Mouse (Mus musculus): ENCODE measurements around the gene Naa40. TPM values are rescaled to one million over a fixed set of nuclear protein-coding genes. Genes with fewer than 3 reads are reported as not detected.

The Naa40 gene
- total RNA-seq, 1 experiment from 2014 or later: 34.2 TPM

DNA sequence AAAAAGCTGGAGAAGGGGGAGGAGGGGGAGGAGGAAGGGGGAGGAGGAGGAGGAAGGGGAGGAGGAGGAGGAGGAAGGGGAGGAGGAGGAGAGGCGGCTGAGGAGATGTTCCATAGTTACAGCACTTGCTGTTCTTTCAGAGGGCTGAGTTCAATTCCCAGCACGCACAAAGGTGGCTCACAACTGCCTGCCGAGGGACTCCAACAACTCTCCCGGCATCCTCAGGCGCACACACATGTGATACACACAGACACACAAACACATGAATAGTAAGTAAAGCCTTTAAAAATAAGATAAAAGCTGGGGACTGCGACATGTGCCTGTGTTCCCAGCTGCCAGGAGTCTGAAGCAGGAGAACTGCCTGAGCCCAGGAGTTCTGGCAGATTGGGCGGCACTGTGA, 59.5 kb downstream of the Naa40 start:
- no peak for DNase-seq

DNA sequence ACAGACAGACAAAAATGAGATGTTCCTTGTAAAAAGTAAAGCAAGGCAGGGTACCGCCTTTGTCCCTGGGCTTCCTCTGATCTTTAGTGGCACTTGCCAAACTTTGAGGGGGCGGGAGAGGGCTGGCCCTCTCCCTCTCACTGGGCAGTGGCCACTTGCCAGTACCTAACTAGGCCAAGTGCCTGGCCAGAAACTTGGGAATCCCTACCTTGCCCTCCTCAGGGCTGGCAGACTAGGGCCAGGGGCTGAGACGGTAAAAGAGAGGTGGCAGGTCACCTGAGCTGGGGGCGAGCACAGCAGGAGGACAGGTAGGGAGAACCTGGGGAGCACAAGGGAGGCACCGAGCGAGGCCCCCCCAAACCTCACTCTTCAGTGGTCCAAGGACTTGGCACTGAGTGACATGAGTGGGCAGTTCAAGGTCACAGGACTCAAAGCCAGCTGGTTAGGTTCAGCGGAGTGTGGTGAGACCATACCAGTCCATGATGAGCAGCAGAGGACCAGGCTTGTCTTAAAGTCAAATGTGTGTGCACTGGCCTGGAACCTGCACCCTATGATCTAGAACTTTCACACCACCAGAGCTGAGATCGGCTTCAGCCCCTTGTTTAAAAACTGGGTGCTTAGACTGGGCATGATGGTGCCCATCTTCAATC, 60.1 kb downstream of the Naa40 start:
- DNase-seq: peak; percentile 48

DNA sequence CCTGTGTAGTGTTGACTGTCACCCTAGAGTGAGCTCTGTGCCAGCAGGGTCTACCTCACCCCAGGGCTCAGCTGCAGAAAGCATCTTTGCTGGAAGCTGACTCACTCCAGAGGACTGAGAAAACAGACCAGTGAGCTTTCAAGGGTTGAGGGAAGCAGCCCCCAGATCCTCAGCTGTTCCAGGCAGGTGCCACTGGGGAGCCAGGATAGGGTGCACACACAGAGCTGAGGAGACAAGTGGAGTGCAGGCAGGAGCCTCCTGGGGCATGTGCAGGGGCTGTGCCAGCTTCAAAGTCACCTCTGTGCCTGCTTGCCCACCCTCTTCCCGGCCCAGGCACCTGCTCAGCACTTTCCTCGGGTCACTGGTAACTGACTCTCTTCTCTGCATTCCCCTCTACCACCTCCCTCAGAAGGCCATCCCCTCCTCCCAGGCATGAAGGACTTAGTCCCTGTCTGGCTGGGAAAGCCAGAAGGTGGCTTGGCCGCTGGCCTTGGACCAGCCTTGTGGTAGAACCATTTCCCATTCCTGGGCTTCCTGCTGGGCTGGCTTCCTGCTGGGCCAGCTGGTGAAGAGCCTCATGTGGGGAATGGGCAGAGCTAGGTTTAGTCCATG, 62.0 kb downstream of the Naa40 start:
- no peak for DNase-seq

DNA sequence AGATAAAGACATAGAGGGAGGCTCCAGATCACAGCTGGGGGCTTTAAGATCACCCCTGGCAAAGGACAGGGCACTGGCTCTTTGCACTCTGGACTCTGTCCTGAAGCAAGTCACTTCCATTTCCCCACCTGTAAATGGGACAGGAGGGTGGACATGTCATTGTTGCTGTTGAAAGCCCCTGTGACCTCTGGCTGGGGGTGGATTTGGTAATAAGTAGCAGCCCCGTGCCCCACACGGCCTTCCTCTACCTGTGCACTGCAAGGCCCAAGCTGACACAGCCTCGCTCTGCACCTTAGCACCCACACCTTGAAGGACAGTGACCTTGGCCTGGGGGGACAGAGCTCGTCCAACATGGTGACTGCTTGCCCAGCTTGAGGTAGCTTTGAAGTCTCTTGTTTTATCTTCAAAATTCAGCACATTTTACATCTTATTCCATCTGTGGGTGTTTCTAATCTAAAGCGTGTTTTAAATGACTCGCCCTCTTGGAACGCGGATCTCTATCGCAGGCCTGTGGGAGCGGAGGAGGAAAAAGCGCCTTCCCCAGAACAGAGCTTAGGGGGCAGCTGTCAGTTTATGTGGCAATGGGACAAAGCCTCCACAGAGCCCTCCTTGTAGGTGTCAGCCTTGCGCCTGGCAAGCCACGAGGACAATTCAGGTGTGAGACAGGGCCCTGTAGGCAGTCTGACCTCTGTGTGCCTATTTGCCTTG, 63.0 kb downstream of the Naa40 start:
- no peak for DNase-seq

DNA sequence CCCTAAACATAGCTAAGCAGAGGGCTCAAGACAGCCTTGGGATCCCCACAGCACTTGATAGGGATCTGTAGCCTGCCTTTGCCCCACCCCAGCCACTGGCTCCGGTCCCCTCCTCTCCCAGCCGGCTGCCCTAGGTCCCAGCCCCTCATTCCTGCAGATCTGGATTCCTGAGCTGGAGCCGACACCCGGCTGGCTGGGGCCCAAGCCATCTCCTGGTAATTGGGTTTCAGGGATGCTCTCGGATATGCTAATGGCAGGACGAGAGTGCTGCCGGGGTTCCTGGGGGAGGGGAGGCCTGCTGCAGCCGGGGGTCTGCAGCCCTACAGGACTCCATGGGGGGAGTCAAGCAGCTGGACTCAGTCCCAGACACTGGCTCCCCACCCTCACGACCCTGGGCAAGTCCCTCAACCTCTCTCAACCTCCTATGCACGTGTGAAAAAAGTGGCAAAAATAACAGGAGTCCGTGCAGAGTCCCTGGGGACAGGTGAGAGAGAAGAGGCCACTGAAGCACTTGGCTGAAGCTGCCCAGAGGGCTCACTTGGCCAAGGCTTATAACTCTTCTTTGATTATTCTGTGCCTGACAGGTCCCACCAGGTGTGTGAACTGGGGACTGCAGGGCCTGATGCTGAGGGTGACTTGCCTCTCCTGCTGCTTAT, 64.8 kb downstream of the Naa40 start:
- no peak for DNase-seq

Other genes starting within 250 kb of the Naa40 start
- 46.9 and 50.3 TPM in 2 replicates for gene Dnajc4, start 248.6 kb downstream of the Naa40 start, total RNA-seq (2021)
- 35.9 and 50.6 TPM in 2 replicates for gene Nudt22, start 245.1 kb downstream of the Naa40 start, total RNA-seq (2021)
- gene Trpt1, start 245.1 kb downstream of the Naa40 start, total RNA-seq (2021): 15.9 and 19.5 TPM in 2 replicates
- gene Fermt3, start 221.7 kb downstream of the Naa40 start, total RNA-seq (2021): 4.2 and 4.4 TPM in 2 replicates
- gene Stip1, start 201.2 kb downstream of the Naa40 start, total RNA-seq (2021): 158 and 239 TPM in 2 replicates
- gene Macrod1, start 184.4 kb downstream of the Naa40 start, total RNA-seq (2021): 42.7 and 52.1 TPM in 2 replicates
- gene Flrt1, start 135.5 kb downstream of the Naa40 start, total RNA-seq (2021): 1.6 and 2.0 TPM in 2 replicates
- gene Otub1, start 34.9 kb downstream of the Naa40 start, total RNA-seq (2021): 102 and 132 TPM in 2 replicates
- 781 and 926 TPM in 2 replicates for gene Cox8a, start 23.6 kb downstream of the Naa40 start, total RNA-seq (2021)
- 5.6 and 6.0 TPM in 2 replicates for gene Rcor2, start 26.1 kb upstream of the Naa40 start, total RNA-seq (2021)
- gene Mark2, start 100.7 kb upstream of the Naa40 start, total RNA-seq (2021): 85.5 and 96.0 TPM in 2 replicates
- 20.9 and 21.1 TPM in 2 replicates for gene Spindoc, start 141.8 kb upstream of the Naa40 start, total RNA-seq (2021)
- gene 2700081O15Rik, start 176.4 kb upstream of the Naa40 start, total RNA-seq (2021): 30.7 and 33.6 TPM in 2 replicates
- 131 TPM in 2 replicates for gene Rtn3, start 242.1 kb upstream of the Naa40 start, total RNA-seq (2021)